Mouse (Mus musculus) liver, postnatal 0 days (tissue): ENCODE measurements at regions not wholly inside any gene's neighbourhood (a gene's known extent, or its start where the extent isn't known, plus 50 kb on each side); places are given as distances from the start of the nearest gene placed in this dataset.

ENCODE experiments used
- ATAC-seq: fragments of 200-750 bp; cut with Nextera tagmentation; 2 replicates; pipeline ENCODE4 v1.8.0; 2017; ENCODE audit warnings: mild to moderate bottlenecking, moderate library complexity
- DNase-seq: peaks from one replicate; pipeline ENCODE4 v3.0.0-alpha.2; 2016
- H3K27ac ChIP-seq: fragments of 300-500 bp; sonication (generic); 2 replicates; pipeline ENCODE4 v1.5.1; 2014; ENCODE audit warnings: antibody characterized with exemption, moderate library complexity, mild to moderate bottlenecking, low read depth
- H3K27me3 ChIP-seq: fragments of 300-500 bp; sonication (generic); 2 replicates; pipeline ENCODE4 v1.6.1; 2014; ENCODE audit warnings: low read length, control low read depth, mixed read lengths; ENCODE audit not compliant: insufficient read depth
- H3K36me3 ChIP-seq: fragments of 300-500 bp; sonication (generic); replicated peaks from 2 replicates; pipeline ENCODE4 v1.6.1; 2014; ENCODE audit warnings: mild to moderate bottlenecking, control low read depth, low read length, moderate library complexity, mixed read lengths; ENCODE audit not compliant: insufficient read depth
- H3K4me1 ChIP-seq: fragments of 300-500 bp; sonication (generic); 2 replicates; pipeline ENCODE4 v1.6.1; 2014; ENCODE audit warnings: antibody characterized with exemption, mild to moderate bottlenecking, control low read depth; ENCODE audit not compliant: insufficient read depth
- H3K4me2 ChIP-seq: fragments of 300-500 bp; sonication (generic); 2 replicates; pipeline ENCODE4 v1.6.1; 2014; ENCODE audit warnings: low read depth, mild to moderate bottlenecking, low read length, moderate library complexity, mixed read lengths
- H3K4me3 ChIP-seq: fragments of 300-500 bp; sonication (generic); 2 replicates; pipeline ENCODE4 v1.5.1; 2014; ENCODE audit warnings: low read depth, low read length
- H3K9ac ChIP-seq: fragments of 300-500 bp; sonication (generic); replicated peaks from 2 replicates; pipeline ENCODE4 v1.6.1; 2014; ENCODE audit warnings: mild to moderate bottlenecking, moderate library complexity
- H3K9me3 ChIP-seq: fragments of 300-500 bp; sonication (generic); 2 replicates; pipeline ENCODE4 v1.6.1; 2016; ENCODE audit warnings: mild to moderate bottlenecking, control low read depth, low read length, mixed read lengths
- CTCF ChIP-seq: sonication (generic); IDR thresholded peaks from 2 replicates; pipeline ENCODE4 v1.5.1; 2016; ENCODE audit warnings: antibody characterized with exemption, low read depth
- EP300 ChIP-seq: IDR thresholded peaks from 2 replicates; pipeline ENCODE4 v1.6.1; 2016; ENCODE audit warnings: antibody characterized with exemption, low read depth, mild to moderate bottlenecking
- WGBS: fragments of 180-500 bp; shearing (Covaris S2); extraction: QIAGEN DNeasy Blood & Tissue Kit; methylation state at CpG from one replicate; pipeline ENCODE4 v1.1.7; 2014; ENCODE audit not compliant: insufficient replicate concordance; 5-methylcytosine and 5-hydroxymethylcytosine counted together

- Histone ChIP-seq H3K36me3 (no peaks in the 10 kb centered on the region), H3K4me1 (no peaks in the 10 kb centered on the region), H3K9me3 (no peaks in the 10 kb centered on the region), H3K9ac (no peak overlapping the region), H3K4me3 (no peak overlapping the region), H3K27me3 (no peaks in the 10 kb centered on the region), H3K4me2 (no peak overlapping the region), H3K27ac (no peak overlapping the region)
- no peak for ATAC-seq
- 55% methylated on average over 9 of the region's 9 CpGs for WGBS
- no peak for TF ChIP-seq CTCF
- no peak for TF ChIP-seq EP300
- DNase-seq, result peak; percentile 37
These were observed 92.8 kb downstream of the Aipl1 start for GRCm38 (mm10) chr11:71944398-71945097.

GRCm38 (mm10) chr11:71943512-71943911 is 93.8 kb downstream of the Aipl1 start:
- ATAC-seq, result peak; percentile 15; the same call in 1 of the 2 replicates
- Histone ChIP-seq H3K36me3 (no peaks in the 10 kb centered on the region), H3K4me2 (no peak overlapping the region), H3K9me3 (no peaks in the 10 kb centered on the region), H3K9ac (no peak overlapping the region), H3K4me3 (no peak overlapping the region), H3K4me1 (no peaks in the 10 kb centered on the region), H3K27ac (no peak overlapping the region), H3K27me3 (no peaks in the 10 kb centered on the region)
- TF ChIP-seq CTCF, result no peak
- no peak for DNase-seq
- 42% methylated on average over 3 of the region's 3 CpGs for whole genome bisulfite sequencing

DNA sequence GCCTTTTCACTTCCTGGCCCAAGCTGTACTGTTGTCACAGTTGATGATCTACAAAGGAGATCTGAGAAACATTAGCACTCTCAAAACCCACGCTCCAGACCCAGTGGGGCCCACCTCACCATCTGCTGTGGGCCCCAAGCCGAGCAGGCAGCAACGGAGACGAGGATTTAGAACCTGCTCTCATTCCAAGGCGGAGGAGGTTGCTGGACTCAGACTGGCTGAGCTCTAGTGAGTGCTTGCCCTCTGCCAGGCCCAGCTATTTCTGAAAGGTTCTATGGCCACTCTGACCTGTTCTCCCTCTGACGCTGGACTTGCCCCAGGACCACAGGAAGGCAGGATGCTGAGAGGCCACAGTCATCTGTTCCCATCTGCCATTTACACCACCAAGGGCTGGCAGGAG is 98.2 kb downstream of the Aipl1 start:
- H3K27me3 ChIP-seq, result no peaks in the 10 kb centered on the region
- H3K4me3 ChIP-seq, result no peak overlapping the region
- H3K9ac ChIP-seq, result no peak overlapping the region
- no peak for DNase-seq
- TF ChIP-seq EP300 (no peak), CTCF (no peak)
- H3K9me3 ChIP-seq, result no peaks in the 10 kb centered on the region
- H3K27ac ChIP-seq, result no peak overlapping the region
- no peak for ATAC-seq
- H3K4me1 ChIP-seq, result no peaks in the 10 kb centered on the region
- 65% methylated on average over 6 of the region's 6 CpGs for WGBS
- H3K4me2 ChIP-seq, result no peak overlapping the region
- no peaks in the 10 kb centered on the region for H3K36me3 ChIP-seq

GRCm38 (mm10) chr11:71937108-71937507 is 100.2 kb downstream of the Aipl1 start:
- DNase-seq (peak; percentile 17), ATAC-seq (no peak)
- H3K36me3 ChIP-seq, result no peaks in the 10 kb centered on the region
- H3K9ac ChIP-seq, result no peak overlapping the region
- no peaks in the 10 kb centered on the region for H3K4me1 ChIP-seq
- no peaks in the 10 kb centered on the region for H3K9me3 ChIP-seq
- H3K4me2 ChIP-seq, result no peak overlapping the region
- TF ChIP-seq CTCF, result no peak
- TF ChIP-seq EP300, result no peak
- H3K27me3 ChIP-seq, result no peaks in the 10 kb centered on the region
- no peak overlapping the region for H3K27ac ChIP-seq
- H3K4me3 ChIP-seq, result no peak overlapping the region
- WGBS, result 37% methylated on average over 6 of the region's 6 CpGs

DNA sequence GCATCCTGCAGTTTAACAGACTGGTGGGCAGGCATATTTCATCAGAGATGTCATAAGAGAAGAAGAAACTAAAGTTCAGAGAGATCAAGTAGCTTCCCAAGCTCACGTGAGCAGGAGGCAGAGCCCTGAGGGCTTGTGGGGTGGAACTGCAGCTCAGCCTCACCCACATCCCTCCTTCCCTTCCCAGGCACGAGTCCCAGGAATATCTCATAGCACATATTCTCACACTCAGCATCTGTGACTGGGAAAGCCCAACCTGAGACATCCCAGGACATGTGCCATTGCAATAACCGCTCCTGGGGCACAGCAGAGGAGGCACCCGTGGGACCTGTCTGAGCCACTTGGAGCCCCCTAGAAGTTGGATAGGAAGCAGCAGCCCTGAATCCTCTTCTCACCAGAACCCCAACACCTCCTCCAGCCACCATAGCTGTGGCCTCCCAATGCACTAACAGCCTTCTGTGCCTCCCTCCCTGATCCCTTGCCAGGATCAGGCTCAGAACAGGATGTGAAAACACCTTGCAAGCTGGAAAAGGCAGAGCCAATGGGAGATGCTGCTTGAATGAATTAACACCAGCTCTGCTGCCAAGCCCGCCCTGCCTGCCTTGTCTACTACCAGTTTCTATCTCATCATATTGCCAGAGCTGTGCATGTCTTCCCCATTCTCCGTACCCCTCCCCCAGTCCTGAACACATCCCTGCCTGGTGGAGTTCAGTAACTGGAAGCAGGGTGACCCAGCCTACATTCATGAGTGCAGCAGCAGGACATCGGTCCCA is 107.4 kb downstream of the Aipl1 start:
- Histone ChIP-seq H3K9me3 (no peaks in the 10 kb centered on the region), H3K36me3 (no peaks in the 10 kb centered on the region), H3K4me3 (no peak overlapping the region), H3K27me3 (no peaks in the 10 kb centered on the region), H3K4me1 (no peaks in the 10 kb centered on the region), H3K27ac (no peak overlapping the region), H3K9ac (no peak overlapping the region), H3K4me2 (no peak overlapping the region)
- TF ChIP-seq EP300, result no peak
- no peak for TF ChIP-seq CTCF
- no peak for DNase-seq
- 66% methylated on average over 7 of the region's 7 CpGs for WGBS
- no peak for ATAC-seq

GRCm38 (mm10) chr11:71914665-71915064 is 122.6 kb downstream of the Aipl1 start:
- H3K4me2 ChIP-seq, result no peak overlapping the region
- no peaks in the 10 kb centered on the region for H3K9me3 ChIP-seq
- no peaks in the 10 kb centered on the region for H3K4me1 ChIP-seq
- no peak overlapping the region for H3K27ac ChIP-seq
- H3K27me3 ChIP-seq, result no peaks in the 10 kb centered on the region
- 49% methylated on average over 5 of the region's 5 CpGs for WGBS
- ATAC-seq (no peak), DNase-seq (no peak)
- TF ChIP-seq CTCF (no peak), EP300 (no peak)
- H3K9ac ChIP-seq, result no peak overlapping the region
- no peak overlapping the region for H3K4me3 ChIP-seq
- H3K36me3 ChIP-seq, result no peaks in the 10 kb centered on the region
